Comparison of ENCODE assay signal across 15 mouse cellular contexts in the genomic region with DNA sequence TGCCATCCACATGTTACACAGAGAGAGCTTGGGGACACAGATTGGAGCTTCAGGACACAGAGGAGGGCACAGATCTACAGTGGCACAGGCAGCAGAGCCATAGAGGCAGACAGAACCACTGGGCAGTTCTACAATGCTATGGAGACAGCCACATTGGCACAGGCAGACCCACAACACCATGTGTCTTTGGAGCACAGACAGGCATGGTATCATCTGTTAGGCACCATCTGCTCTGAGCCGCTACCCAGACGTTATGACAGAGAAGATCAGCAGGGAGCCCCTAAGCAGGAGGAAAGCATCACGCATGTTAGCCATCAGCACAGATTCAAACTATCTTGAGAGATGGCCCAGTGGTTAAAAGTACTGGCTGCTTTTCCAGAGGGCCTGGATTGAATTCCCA.
DNase-seq lines count a peak whose midpoint lies in the region; ATAC-seq lines count a peak whose summit lies in the region.
"Had no signal": no experiment of that assay in that cellular context is flagged by ENCODE, and none has a peak within 500 bp of the region (broad histone marks: within the 10 kb centered on the region; RNA-seq: fewer than 3 reads in every experiment).

No protein-coding gene starts in this region.

- no peak overlapping the region for H3K9ac ChIP-seq in hindbrain, embryonic 16.5 days (ENCODE audit: low read depth, low read length)
- H3K9ac ChIP-seq: liver, embryonic 15.5 days had no signal

- intact Hi-C loops in left cerebral cortex, postnatal 4 days (cut with DNase I): no loop called here
- intact Hi-C loops in gastrocnemius, postnatal 14 days (cut with DNase I; ENCODE audit: low total_unique reads): no loop called here

- DNase-seq in left cerebral cortex, postnatal 4 days: peak; percentile 76
- DNase-seq in left cerebral cortex, adult 11 months (ENCODE audit: low spot score): no peak
- DNase-seq in cerebellum, adult 18-20 months: peak; percentile 59 to 63
- DNase-seq in retina, embryonic 14.5 days (ENCODE audit: low spot score): peak; percentile 39
- DNase-seq in spleen, adult 12 weeks (ENCODE audit: low spot score): no peak
- no peak for DNase-seq in gastrocnemius, postnatal 14 days
- DNase-seq: adrenal gland, postnatal 14 days; kidney, postnatal 10 days; thymus, postnatal 14 days had no signal

- no peaks in the 10 kb centered on the region for H3K36me3 ChIP-seq in hindbrain, embryonic 16.5 days (ENCODE audit: control insufficient read depth, insufficient read depth, low read length)
- H3K36me3 ChIP-seq: heart, embryonic 10.5 days; limb, embryonic 10.5 days; liver, embryonic 15.5 days had no signal

- H3K9me3 ChIP-seq in hindbrain, embryonic 16.5 days (ENCODE audit: control insufficient read depth, low read length): no peaks in the 10 kb centered on the region
- H3K9me3 ChIP-seq: heart, embryonic 10.5 days; limb, embryonic 10.5 days; liver, embryonic 15.5 days had no signal

- no peaks in the 10 kb centered on the region for H3K4me1 ChIP-seq in hindbrain, embryonic 16.5 days (ENCODE audit: control insufficient read depth, insufficient read depth, low read depth, low read length)
- H3K4me1 ChIP-seq: liver, embryonic 15.5 days had no signal

- no peak overlapping the region for H3K27ac ChIP-seq in hindbrain, embryonic 16.5 days (ENCODE audit: low read depth, low read length)
- H3K27ac ChIP-seq: heart, embryonic 10.5 days; limb, embryonic 10.5 days; liver, embryonic 15.5 days had no signal

- ATAC-seq in hindbrain, embryonic 16.5 days: peak; percentile 84
- ATAC-seq: Patski had no signal

- H3K27me3 ChIP-seq in hindbrain, embryonic 16.5 days (replicated peaks; ENCODE audit: control insufficient read depth, insufficient read depth, low read length): peaks cover 6% of the 10 kb centered on the region
- H3K27me3 ChIP-seq: liver, embryonic 15.5 days; Patski had no signal

- H3K4me3 ChIP-seq in hindbrain, embryonic 16.5 days (ENCODE audit: low read length): no peak overlapping the region
- H3K4me3 ChIP-seq: heart, embryonic 10.5 days; limb, embryonic 10.5 days; liver, embryonic 15.5 days; myocyte had no signal

- no peak overlapping the region for H3K4me2 ChIP-seq in hindbrain, embryonic 16.5 days (ENCODE audit: low read length)
- H3K4me2 ChIP-seq: liver, embryonic 15.5 days had no signal

- 40% methylated on average over 3 of the region's 3 CpGs for WGBS in hindbrain, embryonic 16.5 days

Comparison
In these comparisons a context has a peak if more than half of its experiments do, and no peak if none do; other contexts are left out.
1. DNase-seq: peak in left cerebral cortex, postnatal 4 days (single experiment), cerebellum, adult 18-20 months (2 of 2) and retina, embryonic 14.5 days (single experiment); none in left cerebral cortex, adult 11 months (single experiment), spleen, adult 12 weeks (single experiment) and gastrocnemius, postnatal 14 days (single experiment).